Mouse (Mus musculus) erythroblast, embryonic 14.5 days (primary cell): ENCODE measurements around the gene Shb.

Source experiments
- GATA1 ChIP-seq: IDR thresholded peaks from 2 replicates; pipeline ENCODE4 v1.6.1; 2012; ENCODE audit warnings: low read length, inconsistent platforms, mixed read lengths
- TAL1 ChIP-seq: IDR thresholded peaks from 3 replicates; pipeline ENCODE4 v1.6.1; 2012; ENCODE audit warnings: low read length, inconsistent platforms, mixed read lengths

DNA sequence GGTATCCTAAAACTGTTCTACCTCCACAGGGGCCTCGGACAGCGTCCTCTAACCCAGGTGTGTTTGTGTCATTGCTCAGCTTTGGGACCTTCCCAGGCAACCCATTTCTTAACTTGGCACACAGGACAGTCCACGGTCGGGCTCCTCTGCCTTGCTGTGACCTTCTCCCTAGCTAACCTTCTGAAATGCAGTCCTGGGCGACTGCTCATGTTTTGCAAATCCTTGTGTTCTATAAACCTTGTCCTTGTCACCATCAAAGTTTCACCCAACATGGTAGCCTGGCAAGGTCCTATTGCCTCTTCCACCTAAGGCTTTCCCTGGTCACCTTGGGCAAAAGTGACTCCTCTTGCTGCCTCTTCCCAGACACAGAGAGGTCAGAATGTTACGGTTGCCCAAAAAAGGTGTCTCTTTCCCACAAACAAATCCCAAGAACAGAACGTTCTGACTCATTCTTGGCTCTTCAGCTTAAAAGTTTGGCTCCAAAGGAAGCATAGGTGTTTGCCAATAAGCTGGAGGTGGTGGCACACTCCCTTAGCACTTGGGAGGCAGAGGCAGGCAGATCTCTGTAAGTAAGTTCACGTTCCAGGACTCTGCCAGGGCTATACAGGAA lies 121.0 kb downstream of the Shb start:
- no peak for TF ChIP-seq GATA1
- TF ChIP-seq TAL1 = no peak
